Mouse (Mus musculus): ENCODE data around the gene Mdh2. TPM values are rescaled to one million over a fixed set of nuclear protein-coding genes. Genes with fewer than 3 reads are reported as not detected.

The Mdh2 gene
- polyA plus RNA-seq, 1 experiment: 200 TPM

DNA sequence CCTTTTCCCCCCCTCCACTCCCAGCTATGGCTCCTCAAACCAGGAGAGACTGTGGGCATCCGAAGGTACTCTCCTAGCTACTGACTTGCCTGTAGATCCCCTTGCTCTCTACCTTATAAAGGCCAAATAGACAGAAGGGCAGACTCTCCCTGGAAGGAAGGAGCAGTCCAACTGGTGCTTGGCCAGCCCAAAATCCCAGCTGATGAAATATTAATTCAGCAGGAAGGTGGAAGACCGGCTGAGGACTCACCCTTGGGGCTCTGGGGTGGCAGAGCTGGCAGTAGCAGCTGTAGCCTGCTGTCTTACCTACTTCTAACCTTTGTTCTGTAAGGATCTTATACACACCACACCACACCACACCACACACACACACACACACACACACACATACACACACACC lies 26.5 kb downstream of the Mdh2 start:
- 51% methylated on average over 2 of the region's 2 CpGs for WGBS
- H3K27me3 ChIP-seq (ENCODE audit: control insufficient read depth, insufficient read depth, low read length): peaks cover 1% of the 10 kb centered on the region; the same call in 1 of the 2 replicates
- TF ChIP-seq CTCF (IDR thresholded peaks at IDR 0.05; ENCODE audit: extremely low read depth, insufficient read depth, insufficient read length, insufficient replicate concordance): no peak
- DNase-seq (ENCODE audit: low read depth in 1 of 2, low spot score in 2 of 2): no peak
- no peak overlapping the region for H3K27ac ChIP-seq (ENCODE audit: insufficient read depth, low read length)
- no peaks in the 10 kb centered on the region for H3K4me1 ChIP-seq (ENCODE audit: control insufficient read depth, insufficient read depth, insufficient read length)
- H3K36me3 ChIP-seq (ENCODE audit: control insufficient read depth, insufficient read depth, low read length): no peaks in the 10 kb centered on the region
- H3K4me3 ChIP-seq (ENCODE audit: extremely low read depth, insufficient read depth, insufficient read length): no peak overlapping the region

DNA sequence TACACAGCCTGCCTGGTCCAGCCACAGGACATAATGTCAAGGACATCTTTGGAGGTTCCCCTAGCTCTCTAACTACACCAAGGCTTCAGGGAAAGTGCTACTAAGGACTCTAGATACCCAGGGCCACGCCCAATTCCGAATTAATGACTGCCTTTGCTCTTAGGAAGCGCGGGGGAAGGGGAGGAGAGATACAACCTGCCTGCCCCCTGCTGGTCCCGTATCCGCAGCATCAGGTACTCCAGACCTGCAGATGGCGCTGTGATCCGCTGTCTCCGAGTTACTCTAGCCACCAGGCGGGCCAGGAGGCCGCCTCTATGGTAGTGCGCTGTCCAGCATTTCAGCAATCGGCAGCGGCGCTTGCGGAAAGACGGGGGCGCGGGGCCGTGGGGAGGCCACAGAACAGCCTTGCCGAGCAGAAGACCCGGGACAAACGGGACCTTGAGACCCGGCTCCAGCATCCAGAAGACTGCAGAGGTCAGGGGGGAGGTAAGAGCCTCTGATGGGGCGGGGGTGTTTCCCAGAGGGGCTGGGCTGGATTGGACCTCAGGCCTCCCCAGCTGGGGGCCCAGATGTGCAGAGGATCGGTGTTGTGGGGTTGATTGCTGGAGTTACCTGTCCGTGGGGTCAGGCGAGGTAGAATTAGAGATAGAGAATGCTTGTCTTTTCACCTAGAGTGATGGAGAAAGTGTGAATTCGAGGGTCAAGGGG lies 28.4 kb downstream of the Mdh2 start, which contains the start of gene Srrm3:
Gene Srrm3 (plus strand): TSS at position 336 of the 708 bp plus-strand sequence.
- WGBS: 6% methylated on average over 29 of the region's 29 CpGs
- no peak within 1 kb of the TSS for H3K4me3 ChIP-seq (ENCODE audit: extremely low read depth, insufficient read depth, insufficient read length)
- peak; percentile 79 to 83 for DNase-seq (ENCODE audit: low read depth in 1 of 2, low spot score in 2 of 2)
- peaks cover 1% of the 10 kb centered on the region; the same call in 1 of the 2 replicates for H3K27me3 ChIP-seq (ENCODE audit: control insufficient read depth, insufficient read depth, low read length)
- TF ChIP-seq CTCF (IDR thresholded peaks at IDR 0.05; ENCODE audit: extremely low read depth, insufficient read depth, insufficient read length, insufficient replicate concordance): peak; percentile 100
- no peak for TF ChIP-seq POLR2A (IDR thresholded peaks at IDR 0.05; ENCODE audit: low read depth, low read length)
- no peak within 1 kb of the TSS for H3K27ac ChIP-seq (ENCODE audit: insufficient read depth, low read length)
- H3K4me1 ChIP-seq (ENCODE audit: control insufficient read depth, insufficient read depth, insufficient read length): no peaks in the 10 kb centered on the region
- H3K36me3 ChIP-seq (ENCODE audit: control insufficient read depth, insufficient read depth, low read length): no peaks in the 10 kb centered on the region

- Histone ChIP-seq H3K27me3 (ENCODE audit: control insufficient read depth, insufficient read depth, low read length) (peaks cover 1% of the 10 kb centered on the region; the same call in 1 of the 2 replicates), H3K4me3 (ENCODE audit: extremely low read depth, insufficient read depth, insufficient read length) (no peak overlapping the region), H3K4me1 (ENCODE audit: control insufficient read depth, insufficient read depth, insufficient read length) (no peaks in the 10 kb centered on the region), H3K36me3 (ENCODE audit: control insufficient read depth, insufficient read depth, low read length) (no peaks in the 10 kb centered on the region), H3K27ac (ENCODE audit: insufficient read depth, low read length) (no peak overlapping the region)
- WGBS: 57% methylated on average over 3 of the region's 3 CpGs
- TF ChIP-seq POLR2A (IDR thresholded peaks at IDR 0.05; ENCODE audit: low read depth, low read length) (no peak), CTCF (IDR thresholded peaks at IDR 0.05; ENCODE audit: extremely low read depth, insufficient read depth, insufficient read length, insufficient replicate concordance) (no peak)
- DNase-seq (ENCODE audit: low read depth in 1 of 2, low spot score in 2 of 2): no peak
These were observed 29.0 kb downstream of the Mdh2 start for GRCm38 (mm10) chr5:135807263-135807637.

DNA sequence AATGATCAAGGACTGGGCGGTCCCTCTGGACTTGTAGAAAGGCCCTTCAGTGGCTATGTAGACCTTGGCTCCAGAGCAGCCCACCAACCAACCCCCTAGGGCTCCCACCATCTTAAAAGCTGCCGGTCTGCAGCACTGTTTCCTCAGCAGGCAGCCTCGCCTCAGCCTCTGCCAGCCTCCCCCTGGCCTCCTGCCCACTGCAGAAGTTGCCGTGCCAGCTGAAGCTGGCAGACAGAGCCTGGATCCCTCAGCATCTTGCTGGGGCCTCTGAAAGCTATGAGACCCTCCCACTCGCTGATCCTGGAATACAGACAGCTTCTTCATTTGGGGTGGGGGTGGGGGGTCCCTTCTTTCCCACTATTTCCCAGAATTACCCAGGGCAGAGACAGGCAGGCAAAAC lies 34.7 kb downstream of the Mdh2 start:
- DNase-seq (ENCODE audit: low read depth in 1 of 2, low spot score in 2 of 2): no peak
- 60% methylated on average over 5 of the region's 5 CpGs for WGBS
- H3K27ac ChIP-seq (ENCODE audit: insufficient read depth, low read length): no peak overlapping the region

DNA sequence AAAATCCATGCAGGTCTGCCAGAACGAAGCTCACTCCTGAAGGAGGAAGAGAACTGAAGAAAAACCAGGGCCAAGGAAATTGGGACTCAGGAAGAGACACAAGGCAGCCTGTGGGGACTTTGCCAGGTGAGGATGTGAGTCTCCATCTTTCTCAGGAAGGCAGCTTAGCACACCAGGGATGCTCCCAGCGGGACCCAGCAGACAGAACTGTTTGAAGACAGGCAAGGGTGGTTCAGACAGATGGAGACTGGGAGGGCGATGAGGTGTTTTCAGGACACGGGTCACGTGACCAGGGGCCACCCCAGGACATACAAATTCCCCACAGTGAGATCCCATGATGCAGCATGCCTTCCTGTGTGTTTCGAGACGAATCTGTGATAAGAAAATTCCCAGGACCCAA lies 40.2 kb downstream of the Mdh2 start:
- Histone ChIP-seq H3K4me1 (ENCODE audit: control insufficient read depth, insufficient read depth, insufficient read length) (no peaks in the 10 kb centered on the region), H3K27me3 (ENCODE audit: control insufficient read depth, insufficient read depth, low read length) (no peaks in the 10 kb centered on the region), H3K4me3 (ENCODE audit: extremely low read depth, insufficient read depth, insufficient read length) (no peak overlapping the region), H3K27ac (ENCODE audit: insufficient read depth, low read length) (no peak overlapping the region), H3K36me3 (ENCODE audit: control insufficient read depth, insufficient read depth, low read length) (no peaks in the 10 kb centered on the region)
- 41% methylated on average over 7 of the region's 7 CpGs for WGBS
- DNase-seq (ENCODE audit: low read depth in 1 of 2, low spot score in 2 of 2): no peak
- TF ChIP-seq POLR2A (IDR thresholded peaks at IDR 0.05; ENCODE audit: low read depth, low read length): no peak
- TF ChIP-seq CTCF (IDR thresholded peaks at IDR 0.05; ENCODE audit: extremely low read depth, insufficient read depth, insufficient read length, insufficient replicate concordance): no peak

More for the DNA sequence above, 34.7 kb downstream of the Mdh2 start:
- Histone ChIP-seq H3K36me3 (ENCODE audit: control insufficient read depth, insufficient read depth, low read length) (no peaks in the 10 kb centered on the region), H3K4me1 (ENCODE audit: control insufficient read depth, insufficient read depth, insufficient read length) (no peaks in the 10 kb centered on the region), H3K4me3 (ENCODE audit: extremely low read depth, insufficient read depth, insufficient read length) (no peak overlapping the region), H3K27me3 (ENCODE audit: control insufficient read depth, insufficient read depth, low read length) (no peaks in the 10 kb centered on the region)
- TF ChIP-seq POLR2A (IDR thresholded peaks at IDR 0.05; ENCODE audit: low read depth, low read length) (no peak), CTCF (IDR thresholded peaks at IDR 0.05; ENCODE audit: extremely low read depth, insufficient read depth, insufficient read length, insufficient replicate concordance) (no peak)

DNA sequence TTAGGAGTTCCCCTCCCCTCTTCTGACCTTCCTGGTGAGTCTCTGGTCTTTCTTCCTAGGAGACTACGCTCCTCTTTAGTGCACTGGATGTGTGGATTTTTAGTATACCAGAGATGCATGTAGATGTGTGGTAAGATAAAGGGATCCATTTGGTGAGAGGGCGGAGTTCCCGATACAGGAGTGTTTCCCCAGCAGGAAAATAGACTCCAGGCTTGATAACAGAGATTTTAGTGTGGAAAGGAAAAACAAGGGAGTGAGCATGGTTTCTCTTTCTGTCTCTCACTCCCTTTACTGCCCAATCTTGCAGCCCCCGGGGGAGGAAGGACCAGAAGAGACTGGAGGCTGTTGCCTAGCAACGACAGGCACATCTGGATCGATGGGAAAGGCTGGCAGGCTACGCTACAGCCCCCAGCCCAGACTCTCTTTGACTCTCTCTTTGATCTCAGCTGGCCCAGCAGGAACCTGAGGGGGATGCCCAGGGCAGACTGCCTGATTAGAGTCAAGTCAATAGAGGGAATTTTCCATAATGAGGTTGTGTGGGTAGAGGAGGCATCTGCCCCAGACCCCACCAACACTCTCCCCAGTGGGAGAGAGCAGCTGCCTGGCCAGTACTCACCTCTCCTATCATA lies 44.1 kb downstream of the Mdh2 start:
- 30% methylated on average over 7 of the region's 7 CpGs for WGBS
- Histone ChIP-seq H3K27me3 (ENCODE audit: control insufficient read depth, insufficient read depth, low read length) (no peaks in the 10 kb centered on the region), H3K4me1 (ENCODE audit: control insufficient read depth, insufficient read depth, insufficient read length) (no peaks in the 10 kb centered on the region), H3K27ac (ENCODE audit: insufficient read depth, low read length) (no peak overlapping the region), H3K36me3 (ENCODE audit: control insufficient read depth, insufficient read depth, low read length) (no peaks in the 10 kb centered on the region), H3K4me3 (ENCODE audit: extremely low read depth, insufficient read depth, insufficient read length) (no peak overlapping the region)
- TF ChIP-seq CTCF (IDR thresholded peaks at IDR 0.05; ENCODE audit: extremely low read depth, insufficient read depth, insufficient read length, insufficient replicate concordance) (no peak), POLR2A (IDR thresholded peaks at IDR 0.05; ENCODE audit: low read depth, low read length) (no peak)
- DNase-seq (ENCODE audit: low read depth in 1 of 2, low spot score in 2 of 2): no peak

DNA sequence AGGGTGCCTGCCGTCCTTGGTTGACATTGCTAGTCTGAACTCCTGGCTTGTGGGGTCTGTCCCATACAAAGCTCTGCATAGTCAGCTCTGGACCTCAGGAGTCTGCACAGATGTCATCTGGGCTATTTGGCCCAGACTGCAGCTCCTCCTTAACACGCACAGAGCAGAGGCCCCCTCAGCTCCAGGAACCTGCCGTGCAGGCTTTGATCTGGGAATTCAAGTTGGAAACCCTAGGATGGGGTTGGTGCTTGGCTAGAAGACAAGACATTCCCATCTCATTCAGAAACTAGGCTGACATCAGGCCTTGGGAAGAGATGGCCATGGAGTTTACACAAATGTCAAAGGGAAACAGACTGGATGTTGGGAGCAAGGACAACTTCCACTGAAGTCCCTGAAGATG lies 46.2 kb downstream of the Mdh2 start:
- no peak for DNase-seq (ENCODE audit: low read depth in 1 of 2, low spot score in 2 of 2)
- Histone ChIP-seq H3K4me3 (ENCODE audit: extremely low read depth, insufficient read depth, insufficient read length) (no peak overlapping the region), H3K27me3 (ENCODE audit: control insufficient read depth, insufficient read depth, low read length) (no peaks in the 10 kb centered on the region), H3K4me1 (ENCODE audit: control insufficient read depth, insufficient read depth, insufficient read length) (no peaks in the 10 kb centered on the region), H3K36me3 (ENCODE audit: control insufficient read depth, insufficient read depth, low read length) (no peaks in the 10 kb centered on the region), H3K27ac (ENCODE audit: insufficient read depth, low read length) (no peak overlapping the region)
- 71% methylated on average over 3 of the region's 3 CpGs for WGBS
- TF ChIP-seq POLR2A (IDR thresholded peaks at IDR 0.05; ENCODE audit: low read depth, low read length) (no peak), CTCF (IDR thresholded peaks at IDR 0.05; ENCODE audit: extremely low read depth, insufficient read depth, insufficient read length, insufficient replicate concordance) (no peak)
